Mouse (Mus musculus) heart, adult 2 months (tissue): ENCODE data around the gene Tll2.

Experiments used
- CTCF ChIP-seq: fragments of 200-600 bp; IDR thresholded peaks from 2 replicates; pipeline ENCODE4 v1.8.1; 2022; ENCODE audit warnings: antibody characterized with exemption, mild to moderate bottlenecking, moderate library complexity
- EP300 ChIP-seq: fragments of 200-500 bp; IDR thresholded peaks from 2 replicates; pipeline ENCODE4 v1.6.1; 2011; ENCODE audit warnings: low read depth, low read length, control low read depth; ENCODE audit not compliant: insufficient read depth
- POLR2A ChIP-seq: fragments of 200-500 bp; IDR thresholded peaks from 2 replicates; pipeline ENCODE4 v1.6.1; 2011; ENCODE audit warnings: mild to moderate bottlenecking, low read depth, low read length, control low read depth; ENCODE audit not compliant: insufficient read depth

GRCm38 (mm10) chr19:41248271-41248670 is 41.6 kb upstream of the Tll2 start:
- TF ChIP-seq EP300 (no peak), CTCF (no peak), POLR2A (no peak)
